Mouse (Mus musculus): ENCODE measurements at regions not wholly inside any gene's neighbourhood (a gene's known extent, or its start where the extent isn't known, plus 50 kb on each side); places are given as distances from the start of the nearest gene placed in this dataset.

GRCm38 (mm10) chrX:56276348-56276747 is 63.7 kb upstream of the Gm773 start:
- peak in 1 of 2 experiments; percentile 2 for DNase-seq

DNA sequence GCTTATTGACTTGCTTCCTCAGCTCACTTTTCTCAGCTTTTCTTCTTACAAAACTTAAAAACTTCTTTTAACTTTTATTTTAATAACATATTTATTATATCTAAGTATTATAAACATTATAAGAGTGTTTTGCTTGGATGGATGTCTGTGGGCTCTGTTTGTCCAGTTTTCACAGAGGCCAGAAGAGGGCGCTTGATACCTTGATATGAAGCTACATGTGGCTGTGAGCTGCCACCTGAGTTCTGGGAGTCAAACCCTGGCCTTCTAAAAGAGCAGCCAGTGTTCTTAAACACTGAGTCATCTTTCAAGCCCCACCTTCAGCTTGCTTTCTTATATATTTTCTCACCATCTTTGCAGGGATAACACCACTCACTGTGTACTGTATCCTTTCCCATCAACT is 61.5 kb upstream of the Gm773 start:
- DNase-seq: no peak

GRCm38 (mm10) chrX:56269706-56270105 is 57.0 kb upstream of the Gm773 start:
- DNase-seq: no peak
